Mouse (Mus musculus): ENCODE results near the gene Aph1c. TPM values are rescaled to one million over a fixed set of nuclear protein-coding genes. Genes with fewer than 3 reads are reported as not detected.

Gene Aph1c
- total RNA-seq, 2 experiments from 2014 or later: 3.2 to 3.3 TPM

Other genes with a start within 250 kb of the Aph1c start
- gene Usp3, start 241.6 kb downstream of the Aph1c start, total RNA-seq (2015; ENCODE audit: low replicate concordance): 13.6 and 24.6 TPM in 2 replicates
- gene Usp3, start 241.6 kb downstream of the Aph1c start, total RNA-seq (2017; ENCODE audit: low replicate concordance): 29.6 and 31.6 TPM in 2 replicates
- gene Car12, start 121.0 kb downstream of the Aph1c start, total RNA-seq (2015; ENCODE audit: low replicate concordance): 1.5 and 4.6 TPM in 2 replicates
- not detected in 2 replicates for gene Car12, start 121.0 kb downstream of the Aph1c start, total RNA-seq (2017; ENCODE audit: low replicate concordance)
- 3.6 and 4.6 TPM in 2 replicates for gene Aph1b, start 39.2 kb downstream of the Aph1c start, total RNA-seq (2015; ENCODE audit: low replicate concordance)
- 1.2 and 2.2 TPM in 2 replicates for gene Aph1b, start 39.2 kb downstream of the Aph1c start, total RNA-seq (2017; ENCODE audit: low replicate concordance)
- not detected in 2 replicates for gene Gm10647, start 37.7 kb downstream of the Aph1c start, total RNA-seq (2015; ENCODE audit: low replicate concordance)
- 0.42 and 0.68 TPM in 2 replicates for gene Gm10647, start 37.7 kb downstream of the Aph1c start, total RNA-seq (2017; ENCODE audit: low replicate concordance)
- 41.3 and 62.1 TPM in 2 replicates for gene Rab8b, start 85.0 kb upstream of the Aph1c start, total RNA-seq (2015; ENCODE audit: low replicate concordance)
- gene Rab8b, start 85.0 kb upstream of the Aph1c start, total RNA-seq (2017; ENCODE audit: low replicate concordance): 99.4 and 106 TPM in 2 replicates
- gene Rps27l, start 111.4 kb upstream of the Aph1c start, total RNA-seq (2015; ENCODE audit: low replicate concordance): 102 and 125 TPM in 2 replicates
- 23.7 and 43.2 TPM in 2 replicates for gene Rps27l, start 111.4 kb upstream of the Aph1c start, total RNA-seq (2017; ENCODE audit: low replicate concordance)
- 0.96 and 12.1 TPM in 2 replicates for gene Lactb, start 140.8 kb upstream of the Aph1c start, total RNA-seq (2015; ENCODE audit: low replicate concordance)
- gene Lactb, start 140.8 kb upstream of the Aph1c start, total RNA-seq (2017; ENCODE audit: low replicate concordance): 3.2 and 7.2 TPM in 2 replicates
- 213 and 329 TPM in 2 replicates for gene Tpm1, start 214.7 kb upstream of the Aph1c start, total RNA-seq (2015; ENCODE audit: low replicate concordance)
- gene Tpm1, start 214.7 kb upstream of the Aph1c start, total RNA-seq (2017; ENCODE audit: low replicate concordance): 393 and 461 TPM in 2 replicates